Mouse (Mus musculus) megakaryocyte progenitor cell, adult 5-6 weeks (primary cell): ENCODE data around the gene Myo15b. TPM values are rescaled to one million over a fixed set of nuclear protein-coding genes. Genes with fewer than 3 reads are reported as not detected.

Experiments used
- ATAC-seq: replicated peaks from 2 replicates; pipeline ENCODE4 v1.8.0; 2016; ENCODE audit warnings: mild to moderate bottlenecking, moderate TSS enrichment, inconsistent platforms; ENCODE audit not compliant: poor library complexity
- total RNA-seq, 2 experiments: library from RNA; stranded (forward) in 1 of 2; stranded (reverse) in 1 of 2; fragments of 157-497, 149-512 nt in 1 of 2; fragments of 200-1000 nt in 1 of 2; gene quantifications; 2 replicates each; pipeline versions ENCODE4 v1.2.3 to v1.2.4; 2015 to 2017

The Myo15b gene
- total RNA-seq (2015) = 2.6 and 5.5 TPM in 2 replicates
- 1.6 and 5.1 TPM in 2 replicates for total RNA-seq (2017)

GRCm38 (mm10) chr11:115858354-115858753 is at the start of gene Myo15b:
Gene Myo15b, plus strand, starts transcription at chr11:115858406.
- no peak for ATAC-seq

DNA sequence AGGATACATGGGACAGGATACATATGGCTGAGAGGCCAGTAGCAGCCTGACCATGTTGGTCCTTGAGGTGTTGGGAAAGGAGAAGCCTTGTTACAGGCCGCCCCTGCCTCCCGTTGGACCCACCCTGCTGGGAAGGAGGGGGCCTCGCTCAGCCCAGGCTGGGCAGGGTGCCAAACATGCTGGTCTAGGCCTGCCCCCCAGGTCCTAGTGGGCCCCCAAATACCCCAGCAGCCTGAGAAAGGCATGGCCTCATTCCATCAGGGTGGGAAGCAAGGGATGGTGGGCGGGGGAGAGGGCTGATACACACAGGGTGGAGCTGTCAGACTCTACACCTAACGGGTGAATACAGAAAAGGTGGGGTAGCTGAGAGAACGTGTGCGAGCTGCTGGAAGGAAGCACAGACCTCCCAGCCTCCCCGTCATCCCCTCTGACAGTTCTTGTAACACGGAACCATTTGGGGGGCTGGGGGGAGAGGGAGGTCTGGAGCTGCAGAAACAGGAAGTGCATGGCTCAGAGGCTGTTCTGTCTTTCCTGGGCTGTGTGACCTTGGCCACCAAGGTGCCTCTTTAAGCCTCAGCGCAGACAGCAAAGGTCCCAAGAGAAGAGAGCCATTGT is 49.4 kb upstream of the Myo15b start:
- no peak for ATAC-seq

- ATAC-seq = no peak
Observed at GRCm38 (mm10) chr11:115809311-115809781, 48.9 kb upstream of the Myo15b start.

DNA sequence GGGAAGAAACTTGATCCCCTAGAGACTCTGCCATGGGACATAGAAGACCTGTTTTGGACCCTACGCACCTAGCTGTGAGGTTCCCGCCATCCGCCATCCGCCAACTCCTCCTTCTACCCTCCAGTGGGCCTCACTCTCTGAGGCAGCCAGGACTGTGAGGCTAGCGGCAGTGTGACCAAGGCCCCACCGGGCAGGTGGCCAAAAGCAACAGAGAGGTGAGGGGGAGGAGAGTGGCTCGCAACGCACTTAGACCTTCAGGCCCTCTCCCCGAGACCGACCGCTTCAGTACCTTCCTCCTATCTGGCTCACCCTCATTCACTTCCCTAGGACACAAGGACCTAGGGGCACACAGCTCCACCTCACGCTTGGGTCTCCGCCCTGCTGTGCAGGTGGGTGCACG is 47.8 kb upstream of the Myo15b start:
- no peak for ATAC-seq

- ATAC-seq = no peak
Observed at GRCm38 (mm10) chr11:115811381-115812093, 46.7 kb upstream of the Myo15b start.

GRCm38 (mm10) chr11:115812095-115812494 is 46.1 kb upstream of the Myo15b start:
- no peak for ATAC-seq

- ATAC-seq = no peak
Observed at GRCm38 (mm10) chr11:115812533-115813420, 45.4 kb upstream of the Myo15b start.

- peak; percentile 86 for ATAC-seq
Observed at GRCm38 (mm10) chr11:115813507-115814296, 44.5 kb upstream of the Myo15b start, which contains the start of gene Caskin2. Gene Caskin2, minus strand, starts transcription at chr11:115813639.

DNA sequence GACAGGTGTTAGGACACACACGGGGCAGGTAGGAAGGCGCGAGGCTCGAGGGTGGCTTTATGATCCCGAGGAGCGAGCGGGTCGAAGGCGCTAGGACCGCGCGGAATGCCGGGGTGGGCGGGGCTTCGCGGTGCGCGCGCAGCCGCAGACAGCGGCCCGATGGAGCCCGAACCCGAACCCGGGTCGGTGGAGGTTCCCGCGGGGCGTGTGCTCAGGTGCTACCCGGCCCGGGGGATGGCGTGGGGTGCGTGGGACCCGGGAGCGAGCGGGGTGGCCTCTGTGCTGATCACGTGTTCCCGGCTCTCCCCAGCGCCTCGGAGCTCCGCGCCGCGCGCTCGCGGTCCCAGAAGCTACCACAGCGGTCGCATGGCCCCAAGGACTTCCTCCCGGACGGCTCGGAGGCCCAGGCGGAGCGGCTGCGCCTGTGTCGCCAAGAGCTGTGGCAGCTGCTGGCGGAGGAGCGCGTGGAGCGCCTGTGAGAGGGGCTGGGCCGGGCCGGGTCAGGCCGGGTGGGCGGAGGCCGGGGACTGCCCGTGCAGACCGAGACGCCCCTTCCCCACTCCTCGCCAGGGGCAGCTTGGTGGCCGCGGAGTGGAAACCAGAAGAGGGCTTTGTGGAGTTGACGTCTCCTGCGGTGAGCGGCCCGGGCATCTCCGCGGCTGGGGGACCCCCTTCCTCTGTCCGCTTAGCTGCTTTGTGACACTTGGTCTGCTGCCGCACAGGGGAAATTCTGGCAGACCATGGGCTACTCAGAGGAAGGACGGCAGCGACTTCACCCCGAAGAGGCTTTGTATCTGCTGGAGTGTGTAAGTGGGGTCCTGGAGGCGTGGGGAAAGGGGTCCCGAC is 43.4 kb upstream of the Myo15b start, which contains the start of gene Tsen54:
Tsen54 (plus strand) TSS at position 120 of the 846 bp plus-strand sequence.
- ATAC-seq = peak; percentile 38

DNA sequence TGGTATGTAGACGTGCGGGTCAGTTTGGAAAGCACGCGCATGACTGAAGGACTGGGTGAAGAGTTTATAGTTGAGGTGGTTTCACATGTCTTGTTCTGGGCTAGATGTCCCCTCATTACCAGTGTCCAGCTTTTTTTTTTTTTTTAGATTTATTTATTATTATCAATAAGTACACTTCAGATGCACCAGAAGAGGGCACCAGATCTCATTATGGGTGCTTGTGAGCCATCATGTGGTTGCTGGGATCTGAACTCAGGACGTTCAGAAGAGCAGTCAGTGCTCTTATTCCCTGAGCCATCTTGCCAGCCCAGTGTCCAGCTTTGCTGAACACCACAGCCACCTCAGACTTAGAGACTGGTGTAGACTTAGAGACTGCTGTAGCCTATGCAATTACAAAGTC is 40.9 kb upstream of the Myo15b start:
- no peak for ATAC-seq

- ATAC-seq = no peak
Observed at GRCm38 (mm10) chr11:115819915-115820623, 38.1 kb upstream of the Myo15b start.

DNA sequence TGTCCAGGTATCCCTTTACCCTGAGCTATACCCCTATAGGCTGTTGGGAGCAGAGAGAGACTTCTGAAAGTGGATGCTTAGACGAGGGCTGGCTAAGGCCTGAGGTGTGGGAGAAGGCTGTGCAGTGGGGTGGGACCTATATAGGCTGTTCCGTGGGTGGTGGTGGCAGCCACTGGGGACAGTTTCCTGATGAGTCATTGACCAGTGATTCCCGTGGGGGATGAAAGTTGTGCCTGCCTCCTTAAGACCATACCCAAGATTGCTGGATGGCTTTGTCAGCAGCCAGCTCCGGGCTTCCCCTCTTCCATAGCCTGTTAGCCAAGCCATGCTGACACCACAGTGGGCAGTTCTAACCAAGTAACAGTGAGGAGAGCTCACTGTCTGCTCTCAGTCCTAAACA is 37.2 kb upstream of the Myo15b start:
- ATAC-seq = no peak

- peak; percentile 91 for ATAC-seq
Observed at GRCm38 (mm10) chr11:115823774-115824740, 34.1 kb upstream of the Myo15b start, which contains the start of gene Llgl2. Gene Llgl2, plus strand, starts transcription at chr11:115824049.

- ATAC-seq = no peak
Observed at GRCm38 (mm10) chr11:115824813-115825212, 33.4 kb upstream of the Myo15b start.

DNA sequence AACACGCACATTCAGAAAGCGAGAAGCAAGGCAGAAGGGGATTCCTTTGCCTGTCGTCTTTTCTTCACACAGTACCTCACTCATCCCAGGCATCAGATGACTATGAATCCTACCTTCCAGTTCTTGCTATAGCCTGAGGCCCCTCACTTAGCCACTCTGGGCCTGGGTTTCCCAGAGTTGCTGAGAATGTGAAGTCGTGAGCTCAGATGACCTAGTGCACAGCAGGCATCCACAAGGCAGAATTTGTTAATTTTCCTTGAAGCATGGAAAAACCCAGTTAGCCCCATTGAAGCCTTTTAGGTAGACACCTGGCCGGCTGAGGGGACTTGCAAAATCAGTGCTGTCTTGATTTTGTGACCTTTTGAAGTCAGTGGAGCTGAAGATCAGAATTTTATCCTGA is 31.7 kb upstream of the Myo15b start:
- no peak for ATAC-seq

DNA sequence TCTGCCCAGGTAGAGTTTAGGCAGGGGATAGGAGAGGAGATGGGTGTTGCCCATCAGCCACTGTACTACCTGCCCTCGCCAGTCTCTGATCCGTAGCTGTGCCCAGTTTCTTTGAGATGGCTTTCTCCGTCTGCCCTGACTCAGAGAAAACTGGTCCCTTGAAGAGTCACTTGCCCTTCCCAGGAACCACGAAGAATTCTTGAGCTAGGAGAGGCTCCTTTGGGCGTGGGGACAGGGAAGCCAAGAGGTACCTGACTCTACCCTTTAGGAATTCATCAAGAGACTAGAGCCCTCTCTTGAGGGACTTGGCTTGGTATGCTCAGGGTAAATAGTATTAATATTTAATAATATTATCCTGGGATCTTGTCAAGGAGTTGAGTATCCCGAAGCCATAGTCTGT is 30.6 kb upstream of the Myo15b start:
- no peak for ATAC-seq

DNA sequence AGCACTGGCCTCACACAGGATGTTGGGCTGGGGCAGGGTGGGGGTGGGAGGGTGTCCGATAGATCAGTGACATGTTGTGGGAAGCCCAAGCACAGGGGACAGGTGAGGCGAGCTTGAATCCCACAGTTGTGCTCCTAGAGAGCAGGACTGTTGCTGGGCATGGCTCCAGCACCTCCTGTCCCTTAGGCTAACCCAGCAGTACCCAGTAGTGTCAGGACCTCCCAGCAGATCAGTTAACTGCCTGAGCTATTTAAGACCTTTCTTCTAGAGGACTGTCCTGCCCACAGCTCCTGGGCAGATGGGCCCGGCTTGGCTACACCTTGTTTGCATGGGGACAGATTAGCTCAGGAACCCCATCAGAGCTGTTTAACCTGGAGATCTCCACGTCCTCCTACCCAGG is 29.2 kb upstream of the Myo15b start:
- no peak for ATAC-seq
